Mouse (Mus musculus) mature B cell (primary cell): ENCODE measurements around the gene Fgd2.

ENCODE experiments used
- in situ Hi-C: fragments of 300-500 bp; cut with MboI; formaldehyde crosslinking; loops from 2 replicates; pipeline ENCODE4 v1.14.3; 2019

Gene Fgd2

GRCm38 (mm10) chr17:29422337-29422736, 61.6 kb downstream of the Fgd2 start:
- in situ Hi-C loops = no loop called here

GRCm38 (mm10) chr17:29422912-29423504, 62.3 kb downstream of the Fgd2 start:
- in situ Hi-C loops = no loop called here

- in situ Hi-C loops = no loop called here
Observed at GRCm38 (mm10) chr17:29423991-29424390, 63.3 kb downstream of the Fgd2 start.

- in situ Hi-C loops = no loop called here
Observed at GRCm38 (mm10) chr17:29425345-29425744, 64.6 kb downstream of the Fgd2 start.

- in situ Hi-C loops = no loop called here
Observed at GRCm38 (mm10) chr17:29428213-29428612, 67.5 kb downstream of the Fgd2 start.

GRCm38 (mm10) chr17:29428826-29429225, 68.1 kb downstream of the Fgd2 start:
- in situ Hi-C loops = no loop called here
